Mouse (Mus musculus) right cerebral cortex, postnatal 25 days (tissue): ENCODE results near the gene Sash1.
"Not testable (repeated sequence)": the region's sequence is repeated elsewhere in the genome, so short reads cannot be mapped to it uniquely, and the experiment has no call there.

ENCODE experiments used
- DNase-seq: peaks from one replicate; pipeline ENCODE4 v3.0.0; 2022

Sash1 gene

DNA sequence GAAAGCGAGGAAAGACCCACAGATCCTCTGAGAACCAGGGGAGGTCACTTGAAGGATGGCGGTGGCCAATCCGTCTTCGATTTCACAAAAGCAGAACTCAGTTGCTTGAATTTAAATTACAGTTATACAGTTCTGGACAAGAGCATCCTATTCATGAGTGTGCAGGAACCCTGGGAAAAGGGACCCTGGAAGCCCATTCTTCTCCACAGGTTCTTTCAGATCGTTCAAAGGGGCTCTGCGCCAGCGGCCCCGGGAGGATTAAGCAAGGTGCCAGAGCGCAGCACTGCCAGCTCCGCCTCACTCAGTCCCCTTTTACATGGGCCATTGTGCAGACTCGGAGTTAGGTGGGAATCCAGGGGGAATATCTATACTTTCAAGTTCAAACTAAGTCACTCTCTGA, 136.3 kb downstream of the Sash1 start:
- DNase-seq: no peak

DNA sequence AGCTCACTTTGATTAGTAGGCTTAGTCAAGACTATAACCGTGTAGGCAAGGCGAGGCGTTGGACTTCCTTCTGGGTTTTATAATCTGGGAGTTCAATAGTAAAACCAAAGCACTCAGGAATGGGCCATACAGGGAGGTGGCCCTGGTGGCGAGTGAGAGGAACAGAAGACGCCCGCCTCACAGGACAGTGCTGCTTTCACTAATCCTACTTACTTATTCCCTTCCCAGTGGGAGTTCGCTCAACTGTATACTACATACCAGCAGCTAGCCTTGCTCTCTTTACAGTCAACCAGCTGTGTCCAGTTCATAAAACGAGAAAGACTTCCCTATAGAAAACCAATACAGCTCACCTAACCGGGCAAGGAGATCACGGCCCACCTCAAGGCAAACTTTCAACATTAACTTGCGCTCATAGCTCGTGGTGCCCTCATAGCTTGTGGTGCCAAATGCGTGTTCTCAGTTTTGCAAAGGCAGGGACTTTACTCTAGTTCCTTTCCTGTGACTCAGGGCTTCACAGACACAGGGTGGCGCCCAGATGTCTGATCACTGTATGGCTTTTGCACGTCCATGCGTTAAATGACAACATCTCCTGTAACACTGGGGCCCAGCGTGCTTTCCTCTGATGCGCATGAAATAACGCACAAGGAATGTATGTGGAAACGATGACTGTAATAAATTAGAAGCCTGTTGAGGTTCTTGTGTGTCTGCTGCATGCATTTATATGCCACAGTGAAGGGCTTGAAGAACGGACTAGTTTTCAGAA, 138.2 kb downstream of the Sash1 start:
- no peak for DNase-seq

DNA sequence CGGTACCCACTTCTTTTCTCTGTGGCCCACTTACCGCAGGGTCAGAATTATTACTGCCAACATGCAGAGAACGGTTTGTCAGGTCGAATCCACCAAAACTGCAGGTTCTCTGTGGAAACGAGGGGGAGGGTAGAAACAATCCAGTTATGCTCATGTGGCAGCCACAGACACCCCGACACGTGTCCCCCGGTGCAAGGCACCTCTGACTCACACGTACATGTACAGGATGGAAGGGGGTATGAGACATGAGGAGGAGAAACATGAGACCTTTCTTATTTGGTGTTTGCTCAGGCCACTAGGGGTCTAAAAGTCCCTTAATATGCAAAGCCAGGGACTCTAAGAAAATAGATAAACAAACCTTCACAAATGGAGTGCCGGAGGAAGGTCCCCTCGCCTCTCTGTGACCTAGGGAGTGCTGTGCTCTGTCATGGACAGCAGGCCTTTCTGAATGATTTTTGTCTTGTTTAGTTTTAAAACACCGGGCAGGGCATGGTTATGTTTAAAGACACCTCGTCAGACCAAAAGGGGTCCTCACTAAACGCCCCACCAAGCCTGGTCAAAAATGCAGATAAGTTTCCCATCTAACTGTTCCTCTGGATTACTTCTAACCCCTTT, 139.7 kb downstream of the Sash1 start:
- no peak for DNase-seq

DNA sequence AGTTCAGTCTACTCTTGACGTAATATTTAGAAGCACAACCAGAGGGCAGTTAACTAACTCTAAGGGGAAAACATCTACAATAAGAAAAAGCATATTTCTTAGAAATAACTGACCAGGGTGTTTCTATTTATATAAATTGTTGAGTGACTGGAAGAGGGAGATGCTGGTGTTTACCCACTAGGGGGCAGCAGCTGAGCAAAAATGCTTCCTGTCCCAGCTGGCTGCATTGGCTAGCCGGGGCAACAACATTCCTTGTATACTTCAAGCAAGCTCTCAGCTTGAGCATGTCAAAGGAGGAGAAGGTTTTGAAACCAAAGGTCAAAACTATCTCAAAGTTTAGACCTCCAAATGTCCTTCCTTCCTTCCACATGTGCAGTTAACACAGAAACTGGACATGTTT, 143.0 kb downstream of the Sash1 start:
- peak; percentile 52 for DNase-seq

DNA sequence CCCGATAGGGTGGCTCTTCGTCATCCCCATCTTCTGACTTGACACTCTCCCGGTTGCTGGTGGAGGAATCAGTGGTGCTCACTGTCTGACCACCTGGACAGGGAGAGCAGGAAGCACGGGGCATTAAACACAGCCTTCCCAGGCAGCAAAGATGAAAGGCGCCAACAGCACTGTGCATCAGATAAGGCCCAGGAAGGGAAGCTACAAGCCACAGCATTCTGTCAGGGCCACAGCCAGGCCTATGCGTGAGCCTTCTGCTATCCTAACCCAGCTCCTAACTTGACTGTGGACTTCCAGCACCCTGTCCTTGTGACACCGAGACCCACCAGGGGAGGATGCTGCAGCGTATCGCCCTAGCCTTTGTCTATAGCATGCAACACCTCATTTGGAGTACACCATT, 144.4 kb downstream of the Sash1 start:
- no peak for DNase-seq

DNA sequence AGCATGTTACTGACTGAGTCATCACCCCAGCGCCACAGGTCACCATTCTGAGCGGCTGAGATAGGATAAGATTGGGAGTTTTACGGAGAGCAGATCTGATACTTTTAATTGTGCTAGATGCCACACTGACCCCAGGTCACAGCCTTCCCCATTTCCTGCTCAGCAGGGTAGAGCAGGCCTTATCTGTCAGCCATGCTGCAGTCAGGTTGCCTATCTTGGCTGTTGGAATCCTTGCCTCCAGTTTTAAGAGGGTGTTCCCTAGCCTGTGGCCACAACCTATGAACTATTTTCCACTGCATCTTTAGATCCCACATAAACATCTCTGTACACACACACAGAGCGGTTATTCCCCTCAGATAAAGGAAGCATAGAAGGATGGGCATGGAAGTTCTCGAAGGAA, 145.1 kb downstream of the Sash1 start:
- no peak for DNase-seq

DNA sequence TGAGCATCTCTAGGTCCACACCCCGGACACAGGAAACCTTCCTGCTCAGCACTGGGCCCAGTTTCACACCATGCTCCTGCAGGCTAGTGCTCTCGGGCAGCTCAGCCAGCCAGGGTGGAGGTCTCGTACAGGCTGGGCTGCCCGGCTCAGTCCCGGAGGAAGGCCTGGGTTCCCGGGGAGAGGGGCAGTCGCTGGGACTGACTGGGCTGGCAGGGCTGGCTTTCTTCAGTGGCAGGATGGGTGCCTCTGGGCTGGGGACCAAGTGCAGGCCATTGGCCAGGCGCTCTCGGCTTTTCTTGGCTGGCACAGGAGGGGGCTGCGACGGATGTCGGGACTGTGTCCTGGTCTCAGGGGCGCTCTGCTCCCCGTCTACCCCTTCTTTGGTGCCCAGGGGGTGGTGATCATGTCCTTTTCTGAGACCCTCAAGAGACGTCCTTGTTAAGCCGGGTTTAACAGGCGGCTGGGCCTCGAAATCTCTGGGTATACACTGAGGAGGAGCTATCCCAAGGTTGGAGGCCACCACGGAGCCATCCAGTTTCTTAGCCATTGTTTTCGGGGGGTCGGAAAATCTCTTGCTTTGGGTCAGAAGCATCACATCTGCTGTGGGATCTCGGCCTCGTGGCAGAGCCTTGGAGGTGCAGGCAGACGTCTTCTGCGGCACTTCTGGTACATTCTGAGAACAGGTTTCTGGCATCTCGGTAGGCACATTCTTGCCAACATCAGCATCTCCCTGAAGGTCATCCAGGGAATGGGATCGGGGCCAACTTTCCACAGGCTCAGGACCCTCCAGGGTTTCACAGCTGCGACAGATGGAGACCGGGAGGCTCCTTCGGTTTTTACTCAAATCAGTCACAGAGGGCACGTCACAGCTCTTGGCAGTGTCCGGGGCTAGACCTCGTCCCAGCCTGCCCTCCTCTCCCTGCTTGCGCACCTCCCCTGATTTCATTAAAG, 156.2 kb downstream of the Sash1 start:
- DNase-seq: no peak

DNA sequence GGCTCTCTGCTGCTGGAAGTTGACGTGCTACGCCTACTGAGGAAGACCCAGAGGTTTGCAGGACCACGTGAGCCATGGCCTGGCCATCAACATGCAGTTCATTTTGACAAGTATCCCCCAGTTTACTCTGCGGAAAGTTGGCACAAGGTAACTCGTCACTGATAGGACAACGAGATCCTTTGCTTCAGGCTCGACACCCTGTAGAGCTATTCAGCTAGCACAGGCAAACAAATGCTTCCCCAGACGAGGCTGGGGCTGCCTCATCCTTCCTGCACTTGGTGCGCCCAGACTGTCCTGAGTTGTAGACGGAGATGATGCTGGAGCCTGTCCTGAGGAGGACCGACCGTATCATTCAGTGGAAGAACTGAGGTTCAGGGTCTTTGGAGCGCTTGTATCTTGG, 166.5 kb downstream of the Sash1 start:
- DNase-seq: no peak

DNA sequence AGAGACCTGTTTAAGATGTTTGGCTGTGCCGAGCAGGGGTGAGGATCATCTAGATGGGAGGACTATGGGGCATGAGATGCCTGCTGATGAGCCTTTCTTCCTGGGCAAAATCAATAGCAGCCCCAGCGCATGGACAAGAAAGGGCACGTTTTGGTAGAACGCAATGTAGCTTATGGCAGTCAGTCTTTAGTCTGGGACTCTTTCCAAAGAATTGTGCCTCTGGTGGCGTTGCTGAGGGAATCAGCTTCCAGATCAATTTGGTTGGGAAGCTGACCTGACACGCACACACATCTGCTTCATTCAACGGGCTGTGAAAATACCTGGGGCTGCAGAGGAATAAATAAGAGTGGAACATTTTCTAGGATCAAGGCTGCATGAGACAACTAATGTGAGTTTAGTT, 167.0 kb downstream of the Sash1 start:
- DNase-seq: no peak

DNA sequence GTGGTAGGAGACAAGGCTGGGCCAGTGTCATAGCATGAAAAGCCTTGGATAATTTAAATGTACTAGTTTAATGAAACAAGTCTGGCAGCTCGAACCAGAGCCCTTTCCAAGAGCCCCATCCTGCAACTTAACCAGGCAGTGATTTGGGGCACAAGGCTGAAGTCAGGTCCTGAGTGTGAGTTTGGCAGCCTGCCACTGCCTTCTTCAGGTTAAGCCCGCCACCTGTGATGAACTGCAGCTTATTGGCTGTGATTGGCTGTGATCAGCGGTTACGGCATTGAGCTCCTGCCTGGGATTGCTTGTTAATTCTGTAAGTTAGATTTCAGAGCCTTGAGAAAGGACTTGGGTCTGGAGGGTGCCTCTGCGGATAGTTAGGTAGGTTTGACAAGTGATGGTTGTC, 168.7 kb downstream of the Sash1 start:
- no peak for DNase-seq

DNA sequence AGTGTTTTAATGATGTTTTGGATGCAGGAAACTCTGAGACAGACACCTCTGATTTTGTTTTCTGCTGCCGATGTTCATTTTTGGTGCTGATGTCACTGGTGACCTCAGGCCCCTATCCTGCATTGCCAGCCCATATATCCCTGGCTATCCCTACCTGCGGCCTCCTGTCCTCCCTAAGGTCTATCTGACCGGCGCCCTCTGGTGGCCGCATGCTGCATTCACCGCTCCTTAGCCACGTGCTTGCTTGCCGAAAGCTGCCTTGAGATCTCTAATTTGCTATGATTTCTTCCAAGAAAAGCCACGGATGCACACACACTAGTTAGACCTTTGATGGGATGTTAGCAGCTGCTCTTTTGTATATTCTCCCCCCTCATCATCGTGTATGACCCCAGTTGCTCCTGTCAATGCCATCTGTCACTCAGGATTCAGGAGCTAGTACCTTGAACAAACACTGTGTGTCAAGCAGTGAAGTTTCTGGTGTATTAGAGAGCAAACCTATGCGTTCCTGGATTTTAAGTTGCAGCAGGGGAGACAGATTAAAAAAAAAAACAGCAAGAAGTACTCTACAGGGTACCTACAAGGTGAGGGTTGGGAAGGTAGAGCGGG, 170.1 kb downstream of the Sash1 start:
- DNase-seq: peak; percentile 71

DNA sequence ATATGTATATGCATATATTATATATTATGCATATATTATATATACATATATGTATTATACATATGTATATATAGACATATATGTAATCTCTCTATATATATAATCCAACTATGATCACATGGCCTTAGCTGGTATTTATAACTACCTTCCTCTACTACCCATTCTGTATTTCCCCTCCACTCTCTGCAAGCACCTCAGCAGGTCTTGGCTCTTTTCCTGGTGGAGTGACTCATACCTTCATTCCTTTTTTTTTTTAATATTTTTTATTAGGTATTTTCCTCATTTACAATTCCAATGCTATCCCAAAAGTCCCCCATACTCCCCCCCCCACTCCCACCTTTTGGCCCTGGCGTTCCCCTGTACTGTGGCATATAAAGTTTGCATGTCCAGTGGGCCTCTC, 189.2 kb downstream of the Sash1 start:
- DNase-seq: not testable (repeated sequence)

DNA sequence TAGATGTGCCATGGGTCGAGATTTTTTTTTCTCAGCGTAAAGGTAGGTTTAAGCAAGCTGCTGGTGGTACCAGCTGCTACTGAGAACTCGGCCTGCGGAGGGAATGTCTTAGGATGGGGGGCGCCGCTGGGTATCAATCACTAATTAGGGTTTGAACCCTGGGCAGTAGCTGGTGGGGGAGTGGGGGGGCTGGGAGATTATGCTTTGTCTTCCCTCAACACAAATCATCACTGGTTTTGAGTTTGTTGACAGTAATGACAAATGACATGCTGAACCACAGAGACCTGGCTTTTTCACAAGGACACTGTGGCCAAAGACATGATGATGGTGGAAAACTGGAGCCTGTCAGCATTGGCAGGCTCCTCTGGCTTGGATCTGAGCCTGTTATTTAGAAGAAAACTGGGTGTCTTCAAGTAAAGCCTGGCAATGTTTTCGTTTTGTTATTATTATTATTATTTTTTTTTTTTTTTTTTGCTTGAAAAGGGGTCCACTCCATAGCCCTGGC, 191.8 kb downstream of the Sash1 start:
- DNase-seq: no peak

DNA sequence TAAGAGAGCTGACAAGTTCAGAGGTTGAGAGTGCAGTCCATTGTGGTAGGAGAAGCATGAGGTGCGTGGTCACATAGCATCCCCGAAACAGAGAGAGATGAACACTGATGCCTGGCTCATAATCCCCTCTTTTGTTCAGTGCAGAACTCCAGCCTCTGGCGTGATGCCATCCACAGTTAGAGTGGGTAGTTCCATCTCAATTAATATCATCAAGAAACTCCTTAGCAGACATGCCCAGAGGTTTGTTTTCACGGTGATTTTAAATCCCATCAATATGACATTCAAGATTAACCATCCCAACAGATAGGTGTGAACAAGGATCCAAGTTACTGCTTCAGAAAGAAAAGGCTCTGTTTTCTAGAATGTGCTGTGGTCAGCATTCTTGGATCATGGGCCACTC, 192.3 kb downstream of the Sash1 start:
- no peak for DNase-seq

DNA sequence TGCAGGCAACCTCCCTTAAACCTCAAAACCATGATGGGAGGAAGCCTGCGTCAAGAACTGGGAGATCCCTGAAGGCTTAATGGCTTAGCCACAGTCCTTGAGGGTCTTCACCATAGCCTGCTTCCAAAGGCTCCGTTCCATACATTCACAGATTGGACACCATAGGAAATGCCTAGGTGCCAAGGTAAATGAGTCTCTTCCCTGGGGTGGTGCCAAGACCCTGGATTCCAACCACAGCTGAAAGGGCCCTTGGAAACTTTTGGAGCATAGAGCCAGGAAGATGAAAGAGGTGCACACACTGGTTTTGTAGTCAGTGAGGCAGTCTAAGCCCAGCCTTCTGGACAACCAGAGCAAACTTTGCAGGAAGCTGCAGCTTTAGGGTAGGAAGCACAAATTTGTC, 193.3 kb downstream of the Sash1 start:
- DNase-seq: no peak

DNA sequence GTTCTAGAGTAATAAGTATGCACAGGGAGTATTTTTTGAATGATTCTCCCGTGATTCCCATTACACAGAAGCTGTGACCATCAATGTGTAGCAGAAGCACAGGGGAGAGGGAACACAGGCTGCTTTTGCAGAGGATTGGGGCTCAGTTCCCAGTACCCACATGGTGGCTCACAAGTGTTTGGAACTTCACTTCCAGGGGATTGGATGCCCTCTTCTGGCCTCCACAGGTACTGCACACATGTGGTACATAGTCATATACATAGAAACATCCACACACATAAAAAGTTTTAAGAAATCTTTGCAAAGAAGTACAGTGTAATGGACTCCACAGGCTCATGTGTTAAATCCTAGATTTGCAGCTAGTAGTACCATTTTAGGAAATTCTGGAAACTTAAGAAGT, 199.7 kb downstream of the Sash1 start:
- no peak for DNase-seq

DNA sequence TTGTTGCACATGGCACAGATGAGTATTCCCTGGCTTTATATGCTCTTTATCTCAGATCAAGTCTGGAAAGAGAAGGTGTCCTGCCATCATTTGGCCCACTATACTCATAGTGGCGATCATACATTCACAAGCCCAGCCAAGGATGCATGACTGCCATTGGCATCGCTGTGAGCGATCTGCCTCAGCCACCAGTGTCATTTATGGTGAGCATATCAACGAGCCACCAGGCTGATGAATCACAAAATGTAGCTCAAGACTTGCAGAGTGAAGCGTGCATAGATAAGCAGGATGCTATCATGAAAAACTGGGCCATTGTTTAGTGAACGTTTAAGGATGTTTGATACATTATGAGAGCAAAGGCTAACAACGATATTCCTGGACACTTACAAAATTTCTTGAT, 200.6 kb downstream of the Sash1 start:
- DNase-seq: no peak

DNA sequence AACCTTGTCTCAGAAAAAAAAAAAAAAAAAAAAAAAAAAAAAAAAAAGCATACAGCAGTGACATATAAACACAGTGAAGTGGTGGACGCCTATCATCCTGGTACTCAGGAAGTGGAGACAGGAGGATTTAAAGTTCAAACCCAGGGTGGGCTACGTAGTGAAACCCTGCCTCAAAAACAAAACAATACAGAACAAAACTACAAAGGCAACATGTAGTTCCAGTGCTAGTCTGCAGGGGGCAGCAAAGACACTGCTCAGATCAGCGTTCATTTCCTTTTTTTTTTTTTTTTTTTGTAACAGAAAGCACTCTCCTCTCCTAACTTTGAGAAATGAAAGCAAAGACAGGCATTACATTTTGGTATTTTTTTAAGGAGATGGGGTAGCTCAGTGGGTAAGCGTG, 203.0 kb downstream of the Sash1 start:
- DNase-seq: peak; percentile 10

DNA sequence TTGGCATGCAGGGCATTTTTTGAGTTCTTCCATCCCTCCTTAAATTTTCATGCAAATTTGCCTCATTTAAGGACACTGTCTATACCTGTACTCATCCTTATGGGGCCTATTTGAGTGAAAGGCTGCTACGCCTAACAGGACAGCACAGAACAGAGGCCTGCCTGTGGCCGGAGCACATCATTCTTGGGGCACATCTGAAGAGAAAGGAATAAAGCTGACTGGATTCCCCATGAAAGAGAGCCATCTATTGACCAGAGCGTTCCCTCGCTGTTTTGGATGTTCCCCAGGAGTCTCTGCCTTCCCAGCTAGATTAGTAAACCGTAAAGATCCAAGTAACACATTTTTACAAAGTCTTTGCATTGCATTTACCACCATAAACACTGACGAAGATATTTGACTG, 203.5 kb downstream of the Sash1 start:
- DNase-seq: no peak

DNA sequence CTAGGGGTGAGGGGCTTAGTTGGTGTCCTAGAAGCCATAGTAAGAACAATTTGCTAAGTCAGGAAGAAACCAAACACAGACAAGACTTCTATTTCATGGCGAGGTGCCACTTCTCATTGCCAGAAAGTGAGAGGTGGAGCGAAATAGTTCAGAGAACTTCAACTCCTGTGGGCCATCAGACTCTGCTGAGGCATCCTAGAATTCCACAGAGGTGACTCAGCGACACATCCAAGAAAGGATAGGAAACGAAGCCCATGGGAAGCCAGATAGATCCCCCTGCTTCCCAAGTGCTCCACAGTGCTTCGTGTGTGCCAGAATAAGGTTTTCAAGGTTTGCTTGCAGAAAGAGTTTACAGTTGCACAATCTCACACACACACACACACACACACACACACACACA, 209.1 kb downstream of the Sash1 start:
- no peak for DNase-seq
